Mouse (Mus musculus) gastrocnemius, postnatal 25 days (tissue): ENCODE measurements at regions not wholly inside any gene's neighbourhood (a gene's known extent, or its start where the extent isn't known, plus 50 kb on each side); places are given as distances from the start of the nearest gene placed in this dataset.

Source experiments
- DNase-seq: peaks from one replicate; pipeline ENCODE4 v3.0.0; 2022

- no peak for DNase-seq
Measured at GRCm38 (mm10) chr1:63977956-63978355, 144.1 kb downstream of the Klf7 start.

GRCm38 (mm10) chr1:63977302-63977888, 144.7 kb downstream of the Klf7 start:
- no peak for DNase-seq

GRCm38 (mm10) chr1:63976862-63977261, 145.2 kb downstream of the Klf7 start:
- DNase-seq, result no peak

GRCm38 (mm10) chr1:63967849-63968248, 154.2 kb downstream of the Klf7 start:
- no peak for DNase-seq

GRCm38 (mm10) chr1:63965446-63965845, 156.6 kb downstream of the Klf7 start:
- no peak for DNase-seq

GRCm38 (mm10) chr1:63964519-63964918, 157.6 kb downstream of the Klf7 start:
- no peak for DNase-seq

- DNase-seq, result no peak
Measured at GRCm38 (mm10) chr1:63955701-63956355, 166.3 kb downstream of the Klf7 start.

- no peak for DNase-seq
Measured at GRCm38 (mm10) chr1:63954876-63955513, 167.1 kb downstream of the Klf7 start.

GRCm38 (mm10) chr1:63954172-63954571, 167.9 kb downstream of the Klf7 start:
- no peak for DNase-seq

- peak; percentile 41 for DNase-seq
Measured at GRCm38 (mm10) chr1:63953229-63953883, 168.7 kb downstream of the Klf7 start.

GRCm38 (mm10) chr1:63951663-63952062, 170.4 kb downstream of the Klf7 start:
- no peak for DNase-seq

- DNase-seq, result no peak
Measured at GRCm38 (mm10) chr1:63947278-63947677, 174.8 kb downstream of the Klf7 start.

GRCm38 (mm10) chr1:63946834-63947233, 175.2 kb downstream of the Klf7 start:
- DNase-seq, result no peak

- DNase-seq, result no peak
Measured at GRCm38 (mm10) chr1:63944786-63945185, 175.7 kb upstream of the 4933402D24Rik start.

- DNase-seq, result no peak
Measured at GRCm38 (mm10) chr1:63938416-63938815, 169.3 kb upstream of the 4933402D24Rik start.

GRCm38 (mm10) chr1:63937480-63937879, 168.4 kb upstream of the 4933402D24Rik start:
- no peak for DNase-seq

GRCm38 (mm10) chr1:63934570-63935280, 165.7 kb upstream of the 4933402D24Rik start:
- no peak for DNase-seq

GRCm38 (mm10) chr1:63932484-63932883, 163.4 kb upstream of the 4933402D24Rik start:
- DNase-seq, result no peak

- DNase-seq, result peak; percentile 18
Measured at GRCm38 (mm10) chr1:63929362-63930125, 160.5 kb upstream of the 4933402D24Rik start.

GRCm38 (mm10) chr1:63928850-63929249, 159.8 kb upstream of the 4933402D24Rik start:
- no peak for DNase-seq

GRCm38 (mm10) chr1:63928361-63928760, 159.3 kb upstream of the 4933402D24Rik start:
- DNase-seq, result no peak
